Mouse (Mus musculus): ENCODE measurements around the gene Macrod1. TPM values are rescaled to one million over a fixed set of nuclear protein-coding genes. Genes with fewer than 3 reads are reported as not detected.

Gene Macrod1
- polyA plus RNA-seq, 1 experiment: 6.2 TPM

GRCm38 (mm10) chr19:7126933-7127332 is 70.3 kb downstream of the Macrod1 start:
- Histone ChIP-seq H3K4me1 (ENCODE audit: control insufficient read depth, insufficient read depth, low read length) (peaks cover 3% of the 10 kb centered on the region; the same call in 1 of the 2 replicates), H3K4me3 (replicated peaks; ENCODE audit: control insufficient read depth, low read depth, low read length) (no peak overlapping the region), H3K27ac (ENCODE audit: control insufficient read depth, insufficient read depth, low read depth, low read length, poor library complexity) (no peak overlapping the region)
- no peak for TF ChIP-seq CTCF (IDR thresholded peaks at IDR 0.05; ENCODE audit: control insufficient read depth, insufficient read depth, low read length)
- no peak for TF ChIP-seq POLR2A (IDR thresholded peaks at IDR 0.05; ENCODE audit: borderline replicate concordance, control insufficient read depth, low read depth, low read length)
- 66% methylated on average over 2 of the region's 2 CpGs for WGBS

- TF ChIP-seq CTCF (IDR thresholded peaks at IDR 0.05; ENCODE audit: control insufficient read depth, insufficient read depth, low read length): no peak
- no peak for TF ChIP-seq POLR2A (IDR thresholded peaks at IDR 0.05; ENCODE audit: borderline replicate concordance, control insufficient read depth, low read depth, low read length)
- H3K4me1 ChIP-seq (ENCODE audit: control insufficient read depth, insufficient read depth, low read length): peaks cover 1% of the 10 kb centered on the region; the same call in 1 of the 2 replicates
- 89% methylated on average over 19 of the region's 19 CpGs for WGBS
- no peak overlapping the region for H3K27ac ChIP-seq (ENCODE audit: control insufficient read depth, insufficient read depth, low read depth, low read length, poor library complexity)
- no peak overlapping the region for H3K4me3 ChIP-seq (replicated peaks; ENCODE audit: control insufficient read depth, low read depth, low read length)
These were observed 72.2 kb downstream of the Macrod1 start for GRCm38 (mm10) chr19:7128551-7129475.

DNA sequence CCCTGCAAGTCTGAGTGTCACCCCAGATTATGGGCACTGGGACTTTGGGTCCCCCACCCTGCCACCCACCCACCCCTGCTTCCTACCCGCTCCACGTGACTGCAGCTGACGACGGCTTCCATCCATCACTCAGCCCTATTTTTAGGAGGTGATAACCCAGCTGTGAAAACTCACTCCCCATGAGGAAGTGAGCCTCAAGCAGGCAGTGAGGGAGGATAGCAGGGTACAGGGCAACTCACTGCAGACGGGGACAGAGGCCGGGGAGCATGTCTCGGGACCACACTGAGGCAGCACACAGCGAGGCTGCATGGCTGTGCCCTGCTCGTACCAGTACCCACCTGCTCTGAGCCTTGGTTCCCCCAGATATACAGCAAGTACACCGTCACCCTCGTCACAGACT is 73.7 kb downstream of the Macrod1 start:
- peaks cover 1% of the 10 kb centered on the region; the same call in 1 of the 2 replicates for H3K4me1 ChIP-seq (ENCODE audit: control insufficient read depth, insufficient read depth, low read length)
- 27% methylated on average over 11 of the region's 11 CpGs for WGBS
- no peak overlapping the region for H3K27ac ChIP-seq (ENCODE audit: control insufficient read depth, insufficient read depth, low read depth, low read length, poor library complexity)
- no peak overlapping the region for H3K4me3 ChIP-seq (replicated peaks; ENCODE audit: control insufficient read depth, low read depth, low read length)
- no peak for TF ChIP-seq CTCF (IDR thresholded peaks at IDR 0.05; ENCODE audit: control insufficient read depth, insufficient read depth, low read length)
- TF ChIP-seq POLR2A (IDR thresholded peaks at IDR 0.05; ENCODE audit: borderline replicate concordance, control insufficient read depth, low read depth, low read length): no peak

GRCm38 (mm10) chr19:7133436-7133835 is 76.8 kb downstream of the Macrod1 start:
- 90% methylated on average over 9 of the region's 9 CpGs for WGBS
- peaks cover 1% of the 10 kb centered on the region; the same call in 1 of the 2 replicates for H3K4me1 ChIP-seq (ENCODE audit: control insufficient read depth, insufficient read depth, low read length)
- TF ChIP-seq POLR2A (IDR thresholded peaks at IDR 0.05; ENCODE audit: borderline replicate concordance, control insufficient read depth, low read depth, low read length): no peak
- TF ChIP-seq CTCF (IDR thresholded peaks at IDR 0.05; ENCODE audit: control insufficient read depth, insufficient read depth, low read length): no peak
- H3K27ac ChIP-seq (ENCODE audit: control insufficient read depth, insufficient read depth, low read depth, low read length, poor library complexity): no peak overlapping the region
- H3K4me3 ChIP-seq (replicated peaks; ENCODE audit: control insufficient read depth, low read depth, low read length): no peak overlapping the region

DNA sequence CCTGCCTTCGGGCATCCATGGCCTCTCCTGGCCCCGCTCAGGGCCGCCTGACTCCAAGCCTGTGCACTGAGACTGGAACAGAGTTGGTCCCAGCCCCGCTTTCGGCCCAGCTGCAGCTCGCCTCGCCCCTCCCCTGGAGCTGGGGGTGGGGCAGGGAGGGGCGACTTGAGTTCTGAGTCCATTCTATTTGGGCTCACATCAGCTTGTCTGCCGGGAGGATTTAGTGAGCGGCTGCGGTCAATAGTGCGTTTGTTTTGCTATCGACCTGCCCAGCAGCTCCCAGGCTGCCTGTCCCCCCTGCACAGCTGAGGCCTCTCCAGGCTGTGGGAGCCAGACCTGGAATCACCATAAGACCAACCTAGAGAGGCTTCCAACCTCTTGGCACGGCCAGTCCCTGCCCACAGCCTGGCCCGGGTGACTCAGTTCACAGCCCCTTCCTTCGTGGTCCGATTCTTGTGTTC is 78.1 kb downstream of the Macrod1 start:
- WGBS: 84% methylated on average over 17 of the region's 17 CpGs
- no peak overlapping the region for H3K4me3 ChIP-seq (replicated peaks; ENCODE audit: control insufficient read depth, low read depth, low read length)
- H3K4me1 ChIP-seq (ENCODE audit: control insufficient read depth, insufficient read depth, low read length): peaks cover 1% of the 10 kb centered on the region; the same call in 1 of the 2 replicates
- no peak for TF ChIP-seq CTCF (IDR thresholded peaks at IDR 0.05; ENCODE audit: control insufficient read depth, insufficient read depth, low read length)
- no peak for TF ChIP-seq POLR2A (IDR thresholded peaks at IDR 0.05; ENCODE audit: borderline replicate concordance, control insufficient read depth, low read depth, low read length)
- no peak overlapping the region for H3K27ac ChIP-seq (ENCODE audit: control insufficient read depth, insufficient read depth, low read depth, low read length, poor library complexity)

GRCm38 (mm10) chr19:7135525-7135924 is 78.9 kb downstream of the Macrod1 start:
- TF ChIP-seq POLR2A (IDR thresholded peaks at IDR 0.05; ENCODE audit: borderline replicate concordance, control insufficient read depth, low read depth, low read length): no peak
- no peak for TF ChIP-seq CTCF (IDR thresholded peaks at IDR 0.05; ENCODE audit: control insufficient read depth, insufficient read depth, low read length)
- 59% methylated on average over 9 of the region's 9 CpGs for WGBS
- Histone ChIP-seq H3K4me1 (ENCODE audit: control insufficient read depth, insufficient read depth, low read length) (no peaks in the 10 kb centered on the region), H3K27ac (ENCODE audit: control insufficient read depth, insufficient read depth, low read depth, low read length, poor library complexity) (no peak overlapping the region), H3K4me3 (replicated peaks; ENCODE audit: control insufficient read depth, low read depth, low read length) (no peak overlapping the region)

- H3K4me1 ChIP-seq (ENCODE audit: control insufficient read depth, insufficient read depth, low read length): no peaks in the 10 kb centered on the region
- H3K27ac ChIP-seq (ENCODE audit: control insufficient read depth, insufficient read depth, low read depth, low read length, poor library complexity): no peak overlapping the region
- no peak overlapping the region for H3K4me3 ChIP-seq (replicated peaks; ENCODE audit: control insufficient read depth, low read depth, low read length)
- TF ChIP-seq CTCF (IDR thresholded peaks at IDR 0.05; ENCODE audit: control insufficient read depth, insufficient read depth, low read length): no peak
- TF ChIP-seq POLR2A (IDR thresholded peaks at IDR 0.05; ENCODE audit: borderline replicate concordance, control insufficient read depth, low read depth, low read length): no peak
- WGBS: 81% methylated on average over 9 of the region's 9 CpGs
These were observed 79.4 kb downstream of the Macrod1 start for GRCm38 (mm10) chr19:7136016-7136415.

DNA sequence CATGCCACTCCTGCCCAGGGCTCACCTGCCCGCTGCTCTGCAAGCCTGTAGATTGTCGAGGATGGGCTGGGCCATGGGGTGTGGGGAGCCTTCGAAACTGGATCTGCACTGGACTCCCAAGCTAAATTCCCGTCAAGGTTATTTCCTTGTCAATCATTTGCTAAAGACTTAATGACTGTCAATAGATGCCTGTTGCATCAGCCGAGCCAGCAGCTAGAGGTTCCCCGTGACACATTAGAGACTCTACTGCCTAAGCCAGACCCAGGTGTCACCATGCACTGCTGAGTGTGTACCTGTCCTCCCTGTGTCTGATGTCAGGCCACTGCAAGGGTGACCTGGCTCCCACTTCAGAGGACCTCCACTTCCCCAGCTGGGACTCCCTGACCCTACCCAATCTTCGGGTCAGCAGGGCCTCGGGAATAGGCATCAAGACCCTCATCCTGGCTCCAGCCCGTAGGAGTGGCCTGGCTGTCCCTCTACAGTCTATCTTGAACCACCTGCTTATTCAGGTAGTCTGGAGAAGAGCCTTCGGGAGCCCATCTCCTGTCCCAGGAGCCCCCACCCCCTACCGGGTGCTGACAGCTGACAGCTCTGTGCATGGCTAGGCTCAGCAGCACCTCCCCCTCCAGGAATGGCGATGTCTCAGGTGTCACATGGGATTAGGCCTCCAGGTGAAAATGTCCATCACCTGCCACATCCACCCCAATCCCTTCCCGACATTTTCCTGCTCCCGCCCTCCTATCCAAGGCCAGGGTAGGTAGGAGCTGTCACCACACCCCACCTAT is 80.3 kb downstream of the Macrod1 start:
- WGBS: 79% methylated on average over 14 of the region's 14 CpGs
- H3K27ac ChIP-seq (ENCODE audit: control insufficient read depth, insufficient read depth, low read depth, low read length, poor library complexity): no peak overlapping the region

More for the DNA sequence above, 80.3 kb downstream of the Macrod1 start:
- no peak for TF ChIP-seq POLR2A (IDR thresholded peaks at IDR 0.05; ENCODE audit: borderline replicate concordance, control insufficient read depth, low read depth, low read length)
- TF ChIP-seq CTCF (IDR thresholded peaks at IDR 0.05; ENCODE audit: control insufficient read depth, insufficient read depth, low read length): no peak
- H3K4me1 ChIP-seq (ENCODE audit: control insufficient read depth, insufficient read depth, low read length): no peaks in the 10 kb centered on the region
- H3K4me3 ChIP-seq (replicated peaks; ENCODE audit: control insufficient read depth, low read depth, low read length): no peak overlapping the region
